Mouse (Mus musculus) 3T3-L1 (cell line): ENCODE data around the gene Adgrl2.

ENCODE experiments used
- DNase-seq: peaks from one replicate; pipeline ENCODE4 v3.0.0-alpha.2; 2015; ENCODE audit warnings: low read depth, low spot score

Gene Adgrl2

DNA sequence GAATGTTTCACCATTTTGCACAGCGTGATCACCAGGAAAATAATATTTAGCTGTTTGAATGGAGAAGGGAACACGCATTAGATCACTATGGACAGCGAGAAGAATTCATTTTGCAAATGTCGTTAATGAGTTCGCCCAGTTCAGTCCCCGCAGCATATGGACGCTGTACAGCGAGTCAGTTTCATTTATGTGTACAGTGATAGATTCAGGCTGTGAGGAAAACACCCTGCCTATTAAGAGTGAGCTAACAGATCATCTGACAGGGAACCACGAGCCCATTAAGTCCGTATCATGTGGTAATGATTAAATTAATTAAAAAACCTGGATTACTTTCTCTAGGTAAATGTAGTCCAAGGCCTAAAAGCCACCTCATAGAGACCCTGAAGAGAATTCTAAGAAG is 161.8 kb downstream of the Adgrl2 start:
- DNase-seq, result no peak

DNA sequence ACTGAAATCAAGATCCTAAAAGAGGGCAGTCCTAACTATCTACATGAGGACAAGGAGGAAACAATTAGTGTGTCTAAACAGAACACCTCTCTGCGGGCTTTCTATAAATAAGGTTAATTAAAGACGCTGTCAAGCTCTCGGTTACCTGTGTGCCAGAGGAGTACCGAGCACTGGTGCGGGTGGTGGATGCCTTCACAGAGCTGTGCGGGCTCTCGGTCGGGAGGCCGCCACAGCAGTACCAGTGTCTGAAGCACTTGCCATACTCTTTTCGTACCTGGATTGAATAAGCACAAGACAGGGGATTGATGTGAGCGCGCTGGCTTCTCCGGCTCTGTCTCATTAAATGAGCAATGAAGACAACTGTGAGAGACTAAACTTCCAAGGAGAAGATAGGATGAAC is 166.8 kb downstream of the Adgrl2 start:
- no peak for DNase-seq

- no peak for DNase-seq
Measured at GRCm38 (mm10) chr3:148821632-148822031, 168.7 kb downstream of the Adgrl2 start.

DNA sequence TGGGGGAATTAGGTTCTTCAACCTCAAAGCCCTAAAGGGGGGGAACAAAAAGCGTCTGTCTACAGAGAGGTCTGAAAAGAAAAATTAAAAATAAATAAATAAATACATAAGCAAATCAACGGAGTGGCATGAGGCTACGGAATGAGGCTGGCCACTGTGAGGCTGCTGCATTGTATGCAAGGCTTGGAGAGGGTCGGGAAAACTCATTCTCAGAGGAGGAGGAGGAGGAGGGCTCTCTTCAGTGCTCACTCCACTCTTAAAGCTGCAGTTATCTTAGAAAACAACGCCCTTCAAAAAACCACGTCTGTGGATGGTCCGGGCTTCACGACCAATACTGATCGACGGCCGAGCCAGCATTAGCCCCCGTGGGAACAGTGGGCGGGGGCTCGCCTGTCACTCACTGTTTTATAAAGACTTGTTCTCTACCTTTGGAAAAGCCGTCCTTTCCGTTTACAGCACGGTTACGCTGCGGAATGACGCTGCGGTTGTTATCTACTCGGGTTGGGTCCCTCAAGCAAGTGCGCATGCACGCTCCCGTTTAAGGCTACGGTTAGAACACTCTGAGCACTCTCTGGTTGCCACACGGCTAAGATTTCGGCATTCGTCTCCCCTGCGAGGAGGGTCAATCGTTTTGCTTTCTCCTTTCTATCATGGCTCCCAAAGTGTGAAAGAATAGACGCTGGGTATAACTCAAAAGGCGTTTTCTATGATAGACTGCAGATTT is 170.9 kb downstream of the Adgrl2 start:
- no peak for DNase-seq

DNA sequence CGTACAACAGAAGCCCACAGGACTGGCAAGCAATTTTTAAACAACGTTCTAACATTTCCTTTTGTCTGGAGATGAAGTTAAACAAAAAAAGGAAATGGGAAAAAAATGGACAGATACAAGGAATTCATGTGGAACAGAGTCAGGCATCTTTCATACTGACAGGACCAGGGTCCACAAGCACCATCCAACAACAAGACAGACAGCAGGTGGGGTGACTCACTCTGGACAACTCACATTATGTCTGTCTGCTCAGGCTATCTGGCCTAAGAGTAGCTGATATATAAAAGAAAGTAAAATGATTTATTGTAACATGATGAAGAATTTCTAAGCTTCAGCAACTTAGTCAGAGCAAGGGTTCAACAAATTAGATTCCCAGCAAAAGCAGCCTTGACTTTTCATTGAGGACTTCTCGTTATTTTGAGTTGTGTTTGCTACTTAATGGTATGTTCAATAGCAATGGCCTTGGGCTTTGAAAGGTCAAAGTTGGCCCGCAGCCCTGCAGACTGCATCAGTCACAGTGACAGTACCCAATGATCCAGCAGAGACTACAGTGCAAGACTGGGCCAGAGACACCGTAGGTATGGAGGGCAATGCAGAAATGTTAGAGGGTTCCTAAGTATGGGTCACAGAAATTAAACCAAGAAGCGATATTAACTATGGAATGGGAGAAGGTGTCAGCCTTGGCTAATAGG is 171.8 kb downstream of the Adgrl2 start:
- no peak for DNase-seq

DNA sequence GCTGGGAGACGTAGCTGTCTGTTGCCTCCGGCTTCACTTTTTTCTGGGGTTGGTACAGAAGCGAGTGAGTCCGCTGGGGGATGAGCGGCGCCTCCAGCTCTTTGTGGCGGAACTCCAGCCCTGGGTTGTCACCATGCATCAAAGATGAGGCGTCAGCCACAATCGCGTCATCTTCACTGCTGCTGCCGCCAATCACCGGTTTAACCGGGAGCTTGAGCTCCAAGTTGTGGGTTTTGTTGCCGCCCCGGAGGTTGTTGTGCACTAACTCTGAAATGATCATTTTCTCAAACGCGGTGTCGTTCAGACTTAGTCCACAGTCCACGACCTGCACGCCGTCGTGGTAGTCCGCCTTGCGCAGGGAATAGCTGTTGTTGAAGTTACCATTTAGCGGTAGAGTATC is 172.9 kb downstream of the Adgrl2 start:
- DNase-seq, result no peak

- no peak for DNase-seq
Measured at GRCm38 (mm10) chr3:148813121-148813520, 177.2 kb downstream of the Adgrl2 start.

GRCm38 (mm10) chr3:148812059-148812458 is 178.3 kb downstream of the Adgrl2 start:
- peak; percentile 60 for DNase-seq

- DNase-seq, result no peak
Measured at GRCm38 (mm10) chr3:148806977-148807376, 183.4 kb downstream of the Adgrl2 start.

DNA sequence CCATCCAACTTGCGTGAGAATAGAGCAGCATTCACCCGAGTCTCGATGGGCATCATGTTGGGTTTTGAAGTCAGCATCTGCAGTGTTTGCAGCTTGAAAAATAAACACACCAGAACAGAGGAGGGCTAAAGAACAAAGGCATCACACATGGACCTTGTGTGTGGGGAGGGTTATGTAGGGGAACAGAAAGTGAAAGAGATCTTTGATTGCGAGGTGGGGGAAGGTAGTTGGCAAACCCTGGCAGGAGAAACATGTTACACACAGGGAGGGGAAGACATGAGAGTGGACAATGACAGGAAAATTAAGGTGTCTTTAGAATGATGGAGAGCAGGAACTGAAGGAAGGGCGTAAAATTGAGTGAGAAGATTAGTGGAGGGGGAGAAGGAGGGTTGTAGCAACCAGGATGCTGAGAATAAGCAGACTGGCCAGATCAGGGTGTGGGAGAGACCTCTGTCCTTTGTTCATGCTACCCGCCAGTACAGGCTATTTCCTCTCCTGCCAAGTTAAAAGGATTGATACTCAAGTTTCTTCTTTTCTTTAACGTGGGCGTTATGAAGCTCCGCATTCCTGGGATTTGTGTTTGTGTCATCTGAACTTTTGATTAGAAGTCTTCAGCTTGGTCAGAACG is 197.0 kb downstream of the Adgrl2 start:
- DNase-seq, result no peak

- no peak for DNase-seq
Measured at GRCm38 (mm10) chr3:148770310-148770709, 220.0 kb downstream of the Adgrl2 start.
